ENCODE assay signal across 12 mouse cellular contexts in genomic region chr12:69524337-69525035, GRCm38 (mm10). TPM values are rescaled to one million over a fixed set of nuclear protein-coding genes. Genes with fewer than 3 reads are reported as not detected.
DNase-seq lines count a peak whose midpoint lies in the region; ATAC-seq and TF ChIP-seq lines count a peak whose summit lies in the region.
"Had no signal": no experiment of that assay in that cellular context is flagged by ENCODE, and none has a peak within 500 bp of the region (broad histone marks: within the 10 kb centered on the region; RNA-seq: fewer than 3 reads in every experiment).

No protein-coding gene starts in this region.

- WGBS in lung, postnatal 0 days: 44% methylated on average over 12 of the region's 12 CpGs
- WGBS in intestine, postnatal 0 days: 49% methylated on average over 12 of the region's 12 CpGs
- WGBS in forebrain, postnatal 0 days: 85% methylated on average over 12 of the region's 12 CpGs
- 67% methylated on average over 12 of the region's 12 CpGs for WGBS in hindbrain, embryonic 16.5 days

- no peaks in the 10 kb centered on the region for H3K27me3 ChIP-seq in lung, postnatal 0 days (replicated peaks; ENCODE audit: insufficient read depth, low read length)
- H3K27me3 ChIP-seq in intestine, postnatal 0 days (replicated peaks; ENCODE audit: control insufficient read depth, insufficient read depth, low read length): no peaks in the 10 kb centered on the region
- H3K27me3 ChIP-seq in forebrain, postnatal 0 days (ENCODE audit: insufficient read depth, low read length): no peaks in the 10 kb centered on the region
- H3K27me3 ChIP-seq in hindbrain, embryonic 16.5 days (replicated peaks; ENCODE audit: control insufficient read depth, insufficient read depth, low read length): no peaks in the 10 kb centered on the region
- H3K27me3 ChIP-seq: midbrain, embryonic 13.5 days; neural tube, embryonic 12.5 days had no signal

- no peak for TF ChIP-seq EP300 in lung, postnatal 0 days (IDR thresholded peaks at IDR 0.05)

- no peak overlapping the region for H3K9ac ChIP-seq in lung, postnatal 0 days (replicated peaks; ENCODE audit: low read depth)
- H3K9ac ChIP-seq in intestine, postnatal 0 days (ENCODE audit: low read depth, low read length): no peak overlapping the region
- H3K9ac ChIP-seq in forebrain, postnatal 0 days: no peak overlapping the region
- no peak overlapping the region for H3K9ac ChIP-seq in hindbrain, embryonic 16.5 days (ENCODE audit: low read depth, low read length)
- H3K9ac ChIP-seq: midbrain, embryonic 13.5 days; neural tube, embryonic 12.5 days had no signal

- H3K36me3 ChIP-seq in lung, postnatal 0 days (ENCODE audit: insufficient read depth, low read length): no peaks in the 10 kb centered on the region
- H3K36me3 ChIP-seq in intestine, postnatal 0 days (ENCODE audit: control insufficient read depth, insufficient read depth): no peaks in the 10 kb centered on the region
- no peaks in the 10 kb centered on the region for H3K36me3 ChIP-seq in forebrain, postnatal 0 days (ENCODE audit: insufficient read depth)
- no peaks in the 10 kb centered on the region for H3K36me3 ChIP-seq in hindbrain, embryonic 16.5 days (ENCODE audit: control insufficient read depth, insufficient read depth, low read length)
- H3K36me3 ChIP-seq: midbrain, embryonic 13.5 days; neural tube, embryonic 12.5 days had no signal

- peak overlapping the region; percentile 51; the same call in 1 of the 2 replicates for H3K27ac ChIP-seq in lung, postnatal 0 days (ENCODE audit: low read length)
- no peak overlapping the region for H3K27ac ChIP-seq in intestine, postnatal 0 days (ENCODE audit: low read depth, low read length)
- H3K27ac ChIP-seq in forebrain, postnatal 0 days (ENCODE audit: low read depth, low read length): no peak overlapping the region
- no peak overlapping the region for H3K27ac ChIP-seq in hindbrain, embryonic 16.5 days (ENCODE audit: low read depth, low read length)
- H3K27ac ChIP-seq: midbrain, embryonic 13.5 days; neural tube, embryonic 12.5 days had no signal

- H3K9me3 ChIP-seq in lung, postnatal 0 days (ENCODE audit: low read length): no peaks in the 10 kb centered on the region
- no peaks in the 10 kb centered on the region for H3K9me3 ChIP-seq in intestine, postnatal 0 days (ENCODE audit: control insufficient read depth)
- no peaks in the 10 kb centered on the region for H3K9me3 ChIP-seq in forebrain, postnatal 0 days (ENCODE audit: low read length)
- H3K9me3 ChIP-seq in hindbrain, embryonic 16.5 days (ENCODE audit: control insufficient read depth, low read length): no peaks in the 10 kb centered on the region
- H3K9me3 ChIP-seq: midbrain, embryonic 13.5 days; neural tube, embryonic 12.5 days had no signal

- peak; percentile 15; the same call in 1 of the 2 replicates for TF ChIP-seq CTCF in lung, postnatal 0 days (IDR thresholded peaks at IDR 0.05)
- TF ChIP-seq CTCF in intestine, postnatal 0 days (IDR thresholded peaks at IDR 0.05; ENCODE audit: low read depth): peak; percentile 12; the same call in 1 of the 2 replicates
- no peak for TF ChIP-seq CTCF in forebrain, postnatal 0 days (IDR thresholded peaks at IDR 0.05; ENCODE audit: low read depth)

- ATAC-seq in lung, postnatal 0 days: peak; percentile 37; the same call in 1 of the 2 replicates
- no peak for ATAC-seq in intestine, postnatal 0 days
- ATAC-seq in forebrain, postnatal 0 days: no peak
- ATAC-seq in hindbrain, embryonic 16.5 days: no peak
- ATAC-seq: activated CD4-positive, CD25-positive, alpha-beta regulatory T cell, adult 4 months; midbrain, embryonic 13.5 days had no signal

- peak; percentile 93 for DNase-seq in heart, adult 11 months
- DNase-seq in heart, postnatal 4 days: no peak
- peak; percentile 48 for DNase-seq in lung, postnatal 0 days (ENCODE audit: low spot score)
- DNase-seq in lung, postnatal 25 days (ENCODE audit: low spot score): no peak
- peak; percentile 67 for DNase-seq in cerebellum, adult 9-11 months
- DNase-seq in forebrain, postnatal 0 days: no peak
- DNase-seq: retina, postnatal 1 day had no signal

- no peak overlapping the region for H3K4me2 ChIP-seq in lung, postnatal 0 days (replicated peaks; ENCODE audit: low read depth, low read length)
- no peak overlapping the region for H3K4me2 ChIP-seq in intestine, postnatal 0 days (replicated peaks; ENCODE audit: low read depth)
- no peak overlapping the region for H3K4me2 ChIP-seq in forebrain, postnatal 0 days (ENCODE audit: low read depth)
- H3K4me2 ChIP-seq in hindbrain, embryonic 16.5 days (ENCODE audit: low read length): no peak overlapping the region
- H3K4me2 ChIP-seq: midbrain, embryonic 13.5 days; neural tube, embryonic 12.5 days had no signal

- H3K4me1 ChIP-seq in lung, postnatal 0 days (ENCODE audit: insufficient read depth, low read depth, low read length): peaks cover 13% of the 10 kb centered on the region; the same call in 1 of the 2 replicates
- H3K4me1 ChIP-seq in intestine, postnatal 0 days (replicated peaks; ENCODE audit: control insufficient read depth, insufficient read depth, low read length): no peaks in the 10 kb centered on the region
- H3K4me1 ChIP-seq in forebrain, postnatal 0 days (ENCODE audit: insufficient read depth): no peaks in the 10 kb centered on the region
- no peaks in the 10 kb centered on the region for H3K4me1 ChIP-seq in hindbrain, embryonic 16.5 days (ENCODE audit: control insufficient read depth, insufficient read depth, low read depth, low read length)
- H3K4me1 ChIP-seq: midbrain, embryonic 13.5 days had no signal

- no peak overlapping the region for H3K4me3 ChIP-seq in lung, postnatal 0 days (ENCODE audit: low read depth, low read length)
- H3K4me3 ChIP-seq in intestine, postnatal 0 days (ENCODE audit: low read depth, low read length): no peak overlapping the region
- no peak overlapping the region for H3K4me3 ChIP-seq in forebrain, postnatal 0 days (ENCODE audit: low read depth, low read length)
- H3K4me3 ChIP-seq in hindbrain, embryonic 16.5 days (ENCODE audit: low read length): no peak overlapping the region
- H3K4me3 ChIP-seq: midbrain, embryonic 13.5 days; neural tube, embryonic 12.5 days had no signal

RNA-seq across cellular contexts. Expression of gene Vcpkmt, which starts 58.3 kb away (rescaled TPM):
- total RNA-seq in heart, postnatal 4 days (2021): 1 to 10 TPM; 6.3 to 6.9 TPM
- 20.6 and 25.6 TPM in 2 replicates for polyA plus RNA-seq in lung, postnatal 0 days (2015; fragmentation: Nextera tagmentation; extraction: Ambion mirVana)
- polyA plus RNA-seq in intestine, postnatal 0 days (2015; fragmentation: Nextera tagmentation; extraction: Ambion mirVana): 17.5 and 19.4 TPM in 2 replicates
- total RNA-seq in forebrain, postnatal 0 days (2014; rRNA removed): 8.9 and 13.8 TPM in 2 replicates
- 39.2 and 42.1 TPM in 2 replicates for polyA plus RNA-seq in forebrain, postnatal 0 days (2015; fragmentation: Nextera tagmentation; extraction: Ambion mirVana)
- 25.5 and 30.6 TPM in 2 replicates for polyA plus RNA-seq in hindbrain, embryonic 16.5 days (2015; fragmentation: Nextera tagmentation; extraction: Ambion mirVana)

Comparison
In these comparisons a context has a peak if more than half of its experiments do, and no peak if none do; other contexts are left out.
1. DNase-seq: peak in heart, adult 11 months (single experiment), lung, postnatal 0 days (single experiment) and cerebellum, adult 9-11 months (single experiment); none in heart, postnatal 4 days (single experiment), lung, postnatal 25 days (single experiment) and forebrain, postnatal 0 days (single experiment).